Mouse (Mus musculus) embryonic facial prominence, embryonic 11.5 days (tissue): ENCODE results near the gene Zcchc24. TPM values are rescaled to one million over a fixed set of nuclear protein-coding genes. Genes with fewer than 3 reads are reported as not detected.

Experiments
- ATAC-seq: fragments of 200-750 bp; cut with Nextera tagmentation; replicated peaks from 2 replicates; pipeline ENCODE4 v1.8.0; 2017; ENCODE audit warnings: low read depth; ENCODE audit not compliant: insufficient number of reproducible peaks, low FRiP score, low TSS enrichment
- DNase-seq: peaks from one replicate; pipeline ENCODE4 v3.0.0-alpha.2; 2015; ENCODE audit warnings: low spot score
- H3K27ac ChIP-seq: fragments of 300-500 bp; sonication (generic); replicated peaks from 2 replicates; pipeline ENCODE4 v1.5.1; 2014; ENCODE audit warnings: mild to moderate bottlenecking, low read depth, low read length, control low read depth
- H3K27me3 ChIP-seq: fragments of 300-500 bp; sonication (generic); 2 replicates; pipeline ENCODE4 v1.6.1; 2014; ENCODE audit warnings: mild to moderate bottlenecking, low read length, moderate library complexity, mixed read lengths; ENCODE audit not compliant: control insufficient read depth, insufficient read depth
- H3K36me3 ChIP-seq: fragments of 300-500 bp; sonication (generic); replicated peaks from 2 replicates; pipeline ENCODE4 v1.6.1; 2014; ENCODE audit warnings: low read depth, mild to moderate bottlenecking, low read length, moderate library complexity, mixed read lengths; ENCODE audit not compliant: control insufficient read depth, insufficient read depth
- H3K4me1 ChIP-seq: fragments of 300-500 bp; sonication (generic); 2 replicates; pipeline ENCODE4 v1.6.1; 2014; ENCODE audit warnings: low read length, mixed read lengths; ENCODE audit not compliant: control insufficient read depth, insufficient read depth
- H3K4me2 ChIP-seq: fragments of 300-500 bp; sonication (generic); 2 replicates; pipeline ENCODE4 v1.6.1; 2014; ENCODE audit warnings: low read depth, mild to moderate bottlenecking, control low read depth, low read length, moderate library complexity
- H3K4me3 ChIP-seq: fragments of 300-500 bp; sonication (generic); 2 replicates; pipeline ENCODE4 v1.5.1; 2014; ENCODE audit warnings: low read depth, low read length, control low read depth
- H3K9ac ChIP-seq: fragments of 300-500 bp; sonication (generic); replicated peaks from 2 replicates; pipeline ENCODE4 v1.6.1; 2014; ENCODE audit warnings: mild to moderate bottlenecking, control low read depth, low read length
- H3K9me3 ChIP-seq: fragments of 300-500 bp; sonication (generic); replicated peaks from 2 replicates; pipeline ENCODE4 v1.6.1; 2016; ENCODE audit warnings: mild to moderate bottlenecking, low read length, inconsistent platforms, mixed read lengths; ENCODE audit not compliant: control insufficient read depth
- WGBS: fragments of 180-500 bp; shearing (Covaris S2); extraction: QIAGEN DNeasy Blood & Tissue Kit; methylation state at CpG from one replicate; pipeline ENCODE4 v1.1.7; 2014; 5-methylcytosine and 5-hydroxymethylcytosine counted together
- polyA plus RNA-seq: library from polyadenylated mRNA; unstranded; fragments of >200 nt; fragmentation: Nextera tagmentation; extraction: Ambion mirVana; gene quantifications from 2 replicates; pipeline ENCODE4 v1.2.1, GENCODE M21; 2014

Zcchc24 gene
- polyA plus RNA-seq, 1 experiment from 2014 or later, result 23.6 TPM

DNA sequence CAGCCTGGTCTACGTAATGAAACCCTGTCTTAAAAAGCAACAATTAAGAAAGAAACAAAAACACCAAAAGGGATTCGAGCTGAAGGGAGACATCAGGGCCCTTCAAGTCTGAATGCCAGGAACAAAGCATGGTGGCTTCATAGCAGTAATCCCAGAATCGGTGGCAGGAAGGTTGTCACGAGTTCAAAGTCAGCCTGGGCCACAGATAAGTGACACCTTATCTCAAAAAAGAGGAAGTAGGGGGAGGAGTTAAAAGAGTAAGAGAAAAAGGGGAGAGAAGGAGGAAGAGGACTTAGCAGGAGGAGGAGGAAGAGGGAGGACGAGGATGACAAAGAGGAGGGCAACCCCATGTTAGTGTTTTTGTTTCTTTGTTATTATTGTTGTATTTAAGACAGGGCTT is 19.4 kb upstream of the Zcchc24 start:
- no peak overlapping the region for H3K9ac ChIP-seq
- DNase-seq (no peak), ATAC-seq (no peak)
- H3K9me3 ChIP-seq, result no peaks in the 10 kb centered on the region
- no peaks in the 10 kb centered on the region for H3K4me1 ChIP-seq
- H3K27ac ChIP-seq, result no peak overlapping the region
- H3K4me2 ChIP-seq, result no peak overlapping the region
- no peaks in the 10 kb centered on the region for H3K36me3 ChIP-seq
- whole genome bisulfite sequencing, result 73% methylated on average over 5 of the region's 5 CpGs
- no peaks in the 10 kb centered on the region for H3K27me3 ChIP-seq
- H3K4me3 ChIP-seq, result no peak overlapping the region

DNA sequence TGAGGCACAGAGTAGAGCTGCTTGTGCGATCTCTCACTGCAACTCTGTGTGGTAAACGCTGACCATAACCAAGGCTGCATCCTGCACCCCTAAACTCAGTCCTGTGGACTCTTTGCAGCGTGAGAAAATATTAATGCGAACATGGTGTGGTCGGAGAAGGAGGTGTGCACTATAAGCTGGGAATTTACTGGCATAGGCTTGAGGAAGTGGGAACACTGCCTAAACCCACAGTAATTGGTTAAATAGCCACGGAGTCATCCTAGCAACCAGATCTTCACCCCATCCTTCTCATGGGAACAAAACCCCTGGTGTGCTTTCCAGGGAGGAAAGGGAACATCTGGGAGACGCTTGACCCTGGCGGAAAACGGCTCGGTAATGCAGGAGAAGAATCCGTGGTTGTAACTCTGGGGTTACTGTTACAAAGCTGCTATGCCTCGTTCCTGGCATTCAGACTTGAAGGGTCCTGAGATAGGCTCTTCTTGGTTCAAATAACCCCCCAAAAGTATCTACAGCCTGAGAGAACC is 18.6 kb upstream of the Zcchc24 start:
- Histone ChIP-seq H3K27me3 (no peaks in the 10 kb centered on the region), H3K4me1 (peaks cover 6% of the 10 kb centered on the region; the same call in 1 of the 2 replicates), H3K4me3 (no peak overlapping the region), H3K36me3 (no peaks in the 10 kb centered on the region), H3K27ac (no peak overlapping the region), H3K4me2 (no peak overlapping the region), H3K9me3 (no peaks in the 10 kb centered on the region), H3K9ac (no peak overlapping the region)
- WGBS, result 61% methylated on average over 12 of the region's 12 CpGs
- DNase-seq (no peak), ATAC-seq (no peak)

DNA sequence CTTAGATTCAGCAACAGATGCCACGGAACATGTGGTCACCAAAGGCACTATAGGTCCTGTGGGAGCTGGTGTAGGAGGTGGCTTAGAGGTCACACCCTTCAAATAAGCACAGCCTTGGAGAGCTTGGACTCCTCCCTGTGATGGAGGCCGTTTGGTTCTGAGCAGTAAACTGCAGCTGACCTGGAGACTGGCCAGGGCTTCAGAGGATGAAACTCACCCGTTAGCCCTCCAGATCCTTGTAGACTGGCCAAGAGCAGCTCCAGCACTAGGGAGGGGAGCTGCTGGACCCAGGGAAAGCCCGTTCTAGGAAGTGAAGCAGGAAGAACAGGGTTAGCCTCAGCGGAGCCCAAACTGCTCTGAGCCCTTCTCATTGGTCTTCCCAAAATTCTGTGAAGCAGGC is 18.1 kb upstream of the Zcchc24 start:
- Histone ChIP-seq H3K4me1 (peaks cover 9% of the 10 kb centered on the region; the same call in 1 of the 2 replicates), H3K4me3 (no peak overlapping the region), H3K27me3 (no peaks in the 10 kb centered on the region), H3K9me3 (no peaks in the 10 kb centered on the region), H3K36me3 (no peaks in the 10 kb centered on the region), H3K27ac (no peak overlapping the region), H3K9ac (no peak overlapping the region), H3K4me2 (no peak overlapping the region)
- DNase-seq (no peak), ATAC-seq (no peak)
- 56% methylated on average over 5 of the region's 5 CpGs for WGBS

DNA sequence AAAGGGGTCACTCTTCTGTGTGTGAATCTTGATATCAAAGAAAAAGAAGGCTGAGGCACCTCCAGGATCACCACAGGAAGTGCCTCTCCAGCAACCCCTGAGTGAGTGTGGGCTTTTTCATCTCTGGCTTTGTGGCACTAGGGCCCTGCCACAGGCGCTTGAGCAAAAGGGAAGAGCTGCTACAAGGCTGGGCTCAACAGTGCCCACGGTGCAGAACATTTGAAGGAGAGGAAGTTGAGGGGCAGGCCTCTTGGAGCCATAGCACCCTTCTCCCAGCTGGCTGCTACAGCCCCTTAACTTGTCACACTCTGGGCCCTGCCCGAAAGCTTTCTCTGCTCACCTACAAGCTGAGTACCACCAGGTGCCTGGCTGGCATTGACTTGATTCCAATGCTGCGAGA is 16.4 kb upstream of the Zcchc24 start:
- Histone ChIP-seq H3K4me2 (no peak overlapping the region), H3K27me3 (no peaks in the 10 kb centered on the region), H3K4me1 (peaks cover 9% of the 10 kb centered on the region; the same call in 1 of the 2 replicates), H3K36me3 (no peaks in the 10 kb centered on the region), H3K27ac (no peak overlapping the region), H3K4me3 (no peak overlapping the region), H3K9ac (no peak overlapping the region), H3K9me3 (no peaks in the 10 kb centered on the region)
- 89% methylated on average over 4 of the region's 4 CpGs for WGBS
- DNase-seq (no peak), ATAC-seq (no peak)

DNA sequence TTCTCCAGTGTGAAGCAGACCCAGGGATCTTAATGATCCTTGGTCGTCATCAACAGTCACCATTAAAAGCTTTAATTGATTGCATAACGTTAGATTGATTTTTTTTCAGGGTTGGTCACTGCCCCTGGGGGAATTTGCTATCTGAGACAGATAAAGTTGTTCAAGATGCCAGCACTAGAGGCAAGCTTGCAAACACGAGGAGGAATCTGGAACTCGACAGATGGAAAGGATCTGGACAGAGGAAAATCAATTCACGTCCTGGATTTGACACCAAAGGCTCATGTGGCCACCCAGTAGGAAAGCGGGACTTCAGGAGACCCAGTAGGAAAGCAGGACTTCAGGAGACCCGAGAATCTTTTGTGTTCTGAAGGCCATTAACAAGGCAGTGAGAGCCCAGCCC is 14.4 kb upstream of the Zcchc24 start:
- ATAC-seq (no peak), DNase-seq (no peak)
- no peak overlapping the region for H3K4me3 ChIP-seq
- H3K27ac ChIP-seq, result no peak overlapping the region
- no peaks in the 10 kb centered on the region for H3K36me3 ChIP-seq
- 35% methylated on average over 7 of the region's 7 CpGs for WGBS
- peaks cover 9% of the 10 kb centered on the region; the same call in 1 of the 2 replicates for H3K4me1 ChIP-seq
- no peaks in the 10 kb centered on the region for H3K27me3 ChIP-seq
- H3K9me3 ChIP-seq, result no peaks in the 10 kb centered on the region
- H3K9ac ChIP-seq, result no peak overlapping the region
- no peak overlapping the region for H3K4me2 ChIP-seq

DNA sequence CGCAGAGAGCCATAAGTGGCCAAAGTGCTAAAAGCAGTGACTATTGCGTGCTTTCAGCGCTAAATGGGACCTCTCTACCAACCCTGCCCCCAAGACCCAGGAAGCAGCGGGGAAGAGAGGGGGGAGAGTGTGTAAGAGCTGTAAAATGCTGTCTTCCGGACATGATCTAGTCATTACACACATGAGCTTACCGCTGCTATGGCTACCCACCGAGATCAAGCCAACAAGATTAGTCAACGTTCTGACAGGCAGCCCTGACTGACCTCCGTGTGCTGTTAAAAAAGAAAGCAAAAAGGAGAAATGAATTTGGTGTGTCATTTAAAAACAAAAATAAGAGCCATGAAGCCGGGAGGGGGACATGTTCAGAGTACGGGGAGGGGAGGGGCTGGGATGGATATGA is 11.8 kb upstream of the Zcchc24 start:
- DNase-seq (no peak), ATAC-seq (no peak)
- Histone ChIP-seq H3K9ac (no peak overlapping the region), H3K4me2 (no peak overlapping the region), H3K27me3 (no peaks in the 10 kb centered on the region), H3K9me3 (no peaks in the 10 kb centered on the region), H3K36me3 (no peaks in the 10 kb centered on the region), H3K4me3 (no peak overlapping the region), H3K4me1 (peaks cover 9% of the 10 kb centered on the region; the same call in 1 of the 2 replicates), H3K27ac (no peak overlapping the region)
- whole genome bisulfite sequencing, result 82% methylated on average over 11 of the region's 11 CpGs

DNA sequence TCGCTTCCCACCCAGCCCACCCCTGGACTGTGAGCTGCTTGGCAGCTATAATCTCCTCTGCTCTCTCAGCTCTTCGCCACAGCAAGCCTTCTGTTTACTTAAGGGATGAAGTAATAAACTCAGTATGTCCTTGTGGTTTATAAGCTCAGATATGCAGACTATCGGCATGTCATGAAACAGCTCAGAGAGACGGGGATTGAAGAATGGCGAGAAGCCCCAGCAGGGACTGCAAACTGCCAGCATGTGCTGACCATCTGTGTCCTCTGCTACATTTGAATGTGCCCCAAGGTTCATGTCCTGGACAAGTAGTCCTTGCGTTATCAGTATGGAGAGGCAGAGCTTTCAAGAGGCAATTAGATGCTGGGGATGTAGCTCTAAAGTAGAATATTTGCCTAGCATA is 7.5 kb upstream of the Zcchc24 start:
- no peak for ATAC-seq

DNA sequence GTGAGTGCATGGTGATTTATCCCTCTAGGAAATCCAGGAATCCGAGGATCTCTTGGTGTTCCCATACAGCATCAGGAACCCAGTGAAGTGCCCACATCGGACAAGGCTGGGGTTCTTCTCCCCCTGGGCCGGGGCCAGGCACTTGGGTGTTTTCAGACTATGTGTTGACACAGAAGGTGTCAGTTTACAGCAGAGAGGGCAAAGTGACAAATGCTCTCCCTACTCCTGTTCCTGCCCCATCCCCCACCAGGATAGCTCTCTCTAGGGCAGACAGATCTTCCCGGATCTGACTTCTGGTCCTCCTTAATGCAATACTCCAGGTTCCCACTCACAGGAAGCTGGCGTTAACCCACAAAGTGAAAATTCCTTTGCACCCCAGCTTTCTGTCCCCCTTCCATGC is 5.3 kb upstream of the Zcchc24 start:
- H3K4me1 ChIP-seq, result peaks cover 6% of the 10 kb centered on the region
- no peak overlapping the region for H3K9ac ChIP-seq
- no peak overlapping the region for H3K27ac ChIP-seq
- no peaks in the 10 kb centered on the region for H3K27me3 ChIP-seq
- no peak overlapping the region for H3K4me2 ChIP-seq
- ATAC-seq (no peak), DNase-seq (no peak)
- no peaks in the 10 kb centered on the region for H3K9me3 ChIP-seq
- H3K36me3 ChIP-seq, result no peaks in the 10 kb centered on the region
- no peak overlapping the region for H3K4me3 ChIP-seq
- 20% methylated on average over 5 of the region's 5 CpGs for WGBS

More for the DNA sequence above, 7.5 kb upstream of the Zcchc24 start:
- Histone ChIP-seq H3K4me1 (no peaks in the 10 kb centered on the region), H3K27ac (no peak overlapping the region), H3K27me3 (no peaks in the 10 kb centered on the region), H3K9ac (no peak overlapping the region), H3K4me3 (no peak overlapping the region), H3K4me2 (no peak overlapping the region), H3K9me3 (no peaks in the 10 kb centered on the region), H3K36me3 (no peaks in the 10 kb centered on the region)
- 54% methylated on average over 6 of the region's 6 CpGs for WGBS
- no peak for DNase-seq
